Mouse (Mus musculus) splenic B cell, adult 2 months (primary cell): ENCODE data around the gene Cntnap5a.
"Not testable (repeated sequence)": the region's sequence is repeated elsewhere in the genome, so short reads cannot be mapped to it uniquely, and the experiment has no call there.

ENCODE experiments used
- DNase-seq: peaks from one replicate; pipeline ENCODE4 v3.0.0-alpha.2; 2011; ENCODE audit warnings: low read depth, low spot score
- H3K27me3 ChIP-seq: 2 replicates; pipeline ENCODE4 v1.6.1; 2012; ENCODE audit warnings: mild to moderate bottlenecking, low read length, moderate library complexity, mixed read lengths; ENCODE audit not compliant: control insufficient read depth, poor library complexity, insufficient read depth, severe bottlenecking
- H3K36me3 ChIP-seq: 2 replicates; pipeline ENCODE4 v1.6.1; 2012; ENCODE audit warnings: mild to moderate bottlenecking, low read length, moderate library complexity, mixed read lengths; ENCODE audit not compliant: control insufficient read depth, poor library complexity, insufficient read depth, severe bottlenecking

Gene Cntnap5a

DNA sequence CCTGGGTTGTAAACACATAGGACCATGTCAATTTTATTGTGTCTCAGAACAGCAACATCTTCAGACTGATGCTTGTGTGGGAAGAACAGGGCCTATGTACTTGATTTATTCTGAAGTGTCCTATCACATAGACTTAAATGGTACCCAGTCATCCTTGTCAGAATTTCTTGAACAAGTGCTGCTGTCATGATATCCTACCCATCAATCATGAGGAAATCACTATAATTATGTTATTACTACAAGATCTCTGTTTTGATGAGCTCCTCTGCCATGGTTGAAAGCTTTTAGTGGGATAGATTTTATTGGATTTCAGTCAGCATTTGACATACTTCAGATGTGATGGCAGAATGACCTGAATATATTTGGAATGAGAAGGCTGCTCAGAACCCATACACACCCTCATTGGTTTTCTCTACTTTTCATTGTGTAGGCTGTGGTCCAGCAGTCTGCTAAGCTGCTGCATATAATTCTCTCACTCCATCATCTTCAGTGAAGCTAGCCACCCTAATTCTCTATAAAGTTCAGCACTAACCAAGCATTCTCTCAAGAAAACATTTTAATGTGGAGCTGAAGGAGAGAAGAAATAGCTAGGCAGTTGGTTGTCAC lies 465.3 kb downstream of the Cntnap5a start:
- Histone ChIP-seq H3K27me3 (no peaks in the 10 kb centered on the region), H3K36me3 (no peaks in the 10 kb centered on the region)
- no peak for DNase-seq

DNA sequence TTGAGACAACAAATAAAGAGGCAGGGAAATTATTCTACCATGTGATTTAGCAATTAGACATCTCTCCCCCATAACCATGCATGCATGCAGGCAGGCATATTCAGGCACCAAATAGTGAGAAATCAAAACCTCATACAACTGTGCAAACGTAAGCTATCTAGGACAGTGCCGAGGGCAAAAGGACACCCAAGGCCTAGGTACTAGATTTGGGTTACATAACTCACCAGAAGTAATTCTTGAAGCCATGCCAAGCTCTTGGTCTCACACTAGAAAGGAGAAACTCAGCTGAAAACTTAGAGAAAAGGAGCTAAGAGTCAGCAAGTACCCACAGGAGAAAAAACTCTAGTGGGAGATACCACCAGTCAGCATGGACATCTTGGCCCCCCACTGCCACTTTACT lies 499.9 kb downstream of the Cntnap5a start:
- DNase-seq: no peak
- Histone ChIP-seq H3K36me3 (no peaks in the 10 kb centered on the region), H3K27me3 (0 out of 2 replicates have a peak, but pooled peaks cover 1% of the 10 kb centered on the region)

DNA sequence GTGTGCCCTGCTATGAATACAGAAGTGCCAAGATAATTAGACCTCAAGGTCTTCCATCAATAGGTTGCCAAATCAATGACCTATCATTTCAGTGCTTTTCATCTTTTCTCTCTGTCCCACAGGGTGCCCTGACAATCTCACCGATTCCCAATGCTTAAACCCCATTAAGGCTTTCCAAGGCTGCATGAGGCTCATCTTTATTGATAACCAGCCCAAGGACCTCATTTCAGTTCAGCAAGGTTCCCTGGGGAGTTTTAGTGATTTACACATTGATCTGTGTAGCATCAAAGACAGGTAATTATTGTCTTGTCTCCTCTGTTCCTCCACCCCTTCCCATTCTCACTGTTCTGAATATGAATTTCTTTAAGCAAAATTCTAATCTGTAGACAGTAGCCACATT lies 503.6 kb downstream of the Cntnap5a start:
- H3K27me3 ChIP-seq, DNase-seq, H3K36me3 ChIP-seq: not testable (repeated sequence)

DNA sequence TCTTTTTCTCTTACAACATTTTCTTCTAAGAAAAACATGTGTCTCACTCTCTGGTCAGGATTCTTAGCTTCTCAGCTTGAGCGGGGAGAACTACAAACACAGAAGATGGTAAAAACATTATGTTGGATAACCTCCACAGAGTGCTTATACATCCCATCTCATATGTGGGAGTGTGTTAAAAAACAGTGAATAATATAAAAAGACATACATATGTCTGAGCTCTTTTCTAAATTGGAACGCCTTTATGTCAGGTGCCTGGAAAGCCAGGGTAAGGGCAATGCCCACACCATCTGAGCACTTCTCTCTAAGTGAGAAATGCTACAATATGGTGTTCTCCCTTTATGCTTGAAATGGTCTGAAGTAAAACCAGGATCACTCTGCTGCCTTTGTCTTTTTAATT lies 507.7 kb downstream of the Cntnap5a start:
- Histone ChIP-seq H3K36me3 (no peaks in the 10 kb centered on the region), H3K27me3 (no peaks in the 10 kb centered on the region)

DNA sequence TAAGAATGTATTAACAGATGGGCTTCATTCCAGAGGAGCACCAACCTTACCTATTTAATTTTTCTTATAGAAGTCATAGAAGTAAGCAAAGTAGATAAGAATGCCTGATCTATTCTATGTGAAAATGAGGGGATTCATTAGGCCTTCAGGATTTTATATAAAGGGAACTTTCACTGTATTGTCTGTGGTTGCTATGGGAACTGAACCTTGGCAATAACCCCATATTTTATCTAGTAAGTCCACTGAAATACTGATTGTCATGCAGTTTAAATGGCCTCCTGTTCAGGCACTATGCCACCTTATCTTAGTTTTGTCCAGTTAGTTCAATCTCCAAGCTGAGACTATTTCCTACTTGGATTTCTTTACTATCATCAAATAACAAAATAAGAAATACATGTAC lies 532.3 kb downstream of the Cntnap5a start:
- no peaks in the 10 kb centered on the region for H3K36me3 ChIP-seq
- no peaks in the 10 kb centered on the region for H3K27me3 ChIP-seq
- DNase-seq: no peak

More for the DNA sequence above, 507.7 kb downstream of the Cntnap5a start:
- DNase-seq: no peak

DNA sequence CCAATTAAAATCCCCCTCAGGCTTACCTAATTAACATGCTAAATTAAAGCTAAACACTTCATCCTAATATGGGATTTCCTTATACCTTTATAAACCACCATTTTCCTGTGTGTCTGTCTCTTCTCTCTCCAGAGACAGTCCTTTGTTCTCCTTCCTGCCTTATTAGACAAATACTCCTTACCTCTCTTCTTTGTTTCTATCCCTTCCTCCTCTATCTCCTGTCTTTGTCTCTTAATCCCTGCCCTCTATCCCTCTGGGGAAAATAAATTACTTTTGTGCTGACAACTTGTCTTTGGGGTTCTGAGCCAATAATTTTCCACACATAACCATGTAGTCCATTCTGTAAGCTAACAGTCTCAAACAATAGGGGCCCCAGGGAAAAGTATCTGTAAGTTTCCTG lies 556.0 kb downstream of the Cntnap5a start:
- Histone ChIP-seq H3K27me3 (no peaks in the 10 kb centered on the region), H3K36me3 (no peaks in the 10 kb centered on the region)
- no peak for DNase-seq

DNA sequence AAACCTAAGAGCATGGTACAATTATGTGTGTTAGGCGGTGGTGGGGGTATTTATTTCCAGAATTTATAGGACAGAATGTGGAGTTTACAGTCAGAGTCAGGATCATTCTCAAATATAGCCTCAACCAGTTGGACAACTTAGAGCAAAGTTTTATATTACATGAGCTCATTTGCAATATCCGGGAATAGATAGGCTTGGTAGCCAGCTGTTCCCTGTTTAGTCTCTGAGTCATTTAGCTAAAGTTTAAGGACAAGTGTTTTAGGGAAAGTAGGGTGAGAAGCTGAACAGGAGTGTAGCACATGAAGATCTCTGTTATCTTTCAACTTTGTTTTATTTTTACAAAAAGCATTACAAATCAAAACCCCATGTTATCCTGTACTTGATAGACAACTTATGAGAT lies 559.3 kb downstream of the Cntnap5a start:
- H3K27me3 ChIP-seq: no peaks in the 10 kb centered on the region
- no peak for DNase-seq
- H3K36me3 ChIP-seq: no peaks in the 10 kb centered on the region

DNA sequence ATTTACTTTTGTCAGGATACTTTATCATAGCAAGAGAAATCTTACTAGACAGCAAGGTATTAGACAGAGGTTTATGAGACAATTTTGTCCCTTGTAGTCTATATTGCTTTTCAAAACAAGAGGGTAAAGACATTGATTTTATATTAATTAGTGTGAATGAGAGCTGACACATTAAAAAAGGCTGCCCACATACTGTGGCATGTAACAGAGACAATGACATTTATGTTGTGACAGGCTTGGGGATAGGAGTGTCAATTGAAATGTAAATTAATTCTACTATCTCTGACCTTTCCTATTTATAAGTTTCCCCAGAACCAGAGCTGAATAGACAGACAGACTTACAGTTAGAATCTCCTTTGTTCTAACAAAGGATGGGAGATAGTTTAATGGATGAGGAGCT lies 596.6 kb downstream of the Cntnap5a start:
- no peak for DNase-seq
- Histone ChIP-seq H3K27me3 (no peaks in the 10 kb centered on the region), H3K36me3 (no peaks in the 10 kb centered on the region)

DNA sequence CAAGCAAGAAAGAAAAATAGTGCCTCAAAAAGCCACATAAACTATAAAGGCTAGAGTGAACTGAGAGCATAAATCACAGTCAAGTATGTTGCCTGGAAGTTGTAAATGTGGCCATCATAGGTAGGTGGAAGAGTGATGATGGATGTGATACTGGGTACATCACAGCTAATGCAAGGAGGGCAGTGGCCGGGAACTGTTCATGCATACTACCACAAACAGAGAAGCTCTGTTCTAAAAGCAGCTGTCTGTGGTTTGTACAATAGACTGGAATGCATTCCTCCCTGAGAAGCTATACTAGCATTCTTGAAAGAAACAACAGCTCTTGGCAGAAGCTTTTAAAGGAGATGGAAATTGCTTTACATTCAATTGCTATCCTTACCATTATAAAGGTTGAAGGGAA lies 599.4 kb downstream of the Cntnap5a start:
- no peaks in the 10 kb centered on the region for H3K36me3 ChIP-seq
- no peak for DNase-seq
- no peaks in the 10 kb centered on the region for H3K27me3 ChIP-seq

DNA sequence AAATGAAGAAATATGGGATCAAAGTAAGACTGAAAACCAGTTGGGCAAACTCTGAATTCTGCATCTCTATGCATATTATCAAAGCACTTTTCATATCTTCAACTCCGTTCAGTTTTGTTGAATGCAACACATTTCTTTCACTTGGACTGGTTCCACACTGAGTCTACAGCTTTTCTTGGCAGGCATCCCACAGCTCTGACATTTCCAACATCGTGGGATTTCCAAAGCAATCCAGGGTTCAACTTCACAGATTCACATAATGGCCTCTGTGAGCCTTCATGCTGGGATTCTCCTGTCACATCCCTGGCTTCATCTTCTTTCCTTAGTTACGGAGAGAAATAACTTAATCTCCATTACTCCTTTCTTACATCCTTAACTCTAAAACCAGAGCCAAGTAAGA lies 622.0 kb downstream of the Cntnap5a start:
- no peaks in the 10 kb centered on the region for H3K27me3 ChIP-seq
- no peaks in the 10 kb centered on the region for H3K36me3 ChIP-seq
- no peak for DNase-seq

DNA sequence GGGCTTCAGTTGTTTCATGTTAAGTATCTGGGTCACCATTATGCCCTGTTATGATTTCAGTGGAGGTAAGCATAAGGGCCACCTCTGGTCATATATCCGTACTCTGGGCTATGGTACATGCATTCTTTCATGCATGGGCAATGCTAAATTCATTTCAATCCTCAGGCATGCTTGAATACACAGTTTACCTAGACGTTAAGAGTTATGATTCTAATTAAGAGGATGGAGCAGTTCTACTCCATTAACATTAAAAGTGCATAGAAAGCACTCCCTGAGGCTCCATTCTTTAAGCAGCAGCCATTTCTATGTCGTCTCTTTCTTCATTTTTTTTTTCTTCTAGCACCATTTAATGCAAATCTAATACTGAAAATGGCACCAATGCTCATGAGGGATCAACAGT lies 627.0 kb downstream of the Cntnap5a start:
- DNase-seq: no peak
- Histone ChIP-seq H3K36me3 (no peaks in the 10 kb centered on the region), H3K27me3 (no peaks in the 10 kb centered on the region)

DNA sequence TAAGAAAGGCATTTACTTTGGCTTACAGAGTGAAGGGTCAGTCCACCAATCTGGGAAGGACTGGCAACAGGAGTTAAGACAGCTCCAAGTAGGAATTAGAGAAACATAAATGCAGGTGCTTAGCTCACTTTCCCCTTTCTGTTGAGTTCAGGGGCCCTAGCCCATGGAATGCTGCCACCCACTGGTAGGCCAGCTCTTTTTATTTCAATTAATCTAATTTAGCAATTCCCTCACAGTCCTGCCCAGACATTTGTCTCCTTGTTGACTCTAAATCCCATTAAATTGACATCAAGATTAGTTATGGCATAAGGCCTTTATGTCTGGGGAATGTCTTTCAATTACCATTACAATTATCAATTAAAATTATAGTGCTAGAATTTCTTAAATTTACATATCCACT lies 628.7 kb downstream of the Cntnap5a start:
- Histone ChIP-seq H3K36me3 (no peaks in the 10 kb centered on the region), H3K27me3 (no peaks in the 10 kb centered on the region)
- no peak for DNase-seq

DNA sequence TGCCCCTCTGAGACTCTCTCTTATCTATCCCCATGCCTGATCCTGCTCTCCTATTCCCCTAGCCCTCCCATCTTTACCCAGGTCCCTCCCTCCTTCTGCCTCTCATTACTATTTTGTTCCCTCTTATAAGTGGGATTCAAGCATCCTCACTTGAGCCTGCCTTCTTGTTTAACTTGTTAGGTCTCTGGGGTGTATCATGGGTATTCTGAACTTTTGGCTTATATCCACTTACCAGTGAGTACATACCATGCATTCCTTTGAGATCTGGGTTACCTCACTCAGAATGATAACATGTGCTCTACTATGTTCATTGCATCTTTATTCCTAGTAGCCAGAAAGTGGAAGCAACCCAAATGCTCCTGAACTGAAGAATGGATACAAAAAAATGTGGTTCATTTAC lies 639.9 kb downstream of the Cntnap5a start:
- Histone ChIP-seq H3K27me3 (no peaks in the 10 kb centered on the region), H3K36me3 (no peaks in the 10 kb centered on the region)
- DNase-seq: no peak

DNA sequence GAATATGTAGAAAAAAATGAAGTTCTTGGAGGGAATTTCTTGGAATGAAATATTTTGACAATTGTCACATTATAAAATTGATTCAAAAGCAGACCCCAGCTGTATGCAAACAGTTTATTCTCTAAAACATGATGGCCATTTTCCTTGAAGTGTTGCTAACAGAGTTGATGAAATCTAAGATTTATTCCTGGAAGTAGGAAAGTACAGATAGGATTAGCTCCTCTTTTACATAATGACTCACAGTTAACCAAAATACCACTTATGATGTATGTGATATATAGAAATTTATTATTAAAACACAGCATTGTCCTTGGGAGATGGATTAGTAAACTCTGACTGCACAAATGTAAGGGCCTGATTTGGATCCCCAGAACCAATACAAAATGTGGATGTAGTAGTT lies 669.1 kb downstream of the Cntnap5a start:
- Histone ChIP-seq H3K36me3 (no peaks in the 10 kb centered on the region), H3K27me3 (no peaks in the 10 kb centered on the region)
- no peak for DNase-seq

DNA sequence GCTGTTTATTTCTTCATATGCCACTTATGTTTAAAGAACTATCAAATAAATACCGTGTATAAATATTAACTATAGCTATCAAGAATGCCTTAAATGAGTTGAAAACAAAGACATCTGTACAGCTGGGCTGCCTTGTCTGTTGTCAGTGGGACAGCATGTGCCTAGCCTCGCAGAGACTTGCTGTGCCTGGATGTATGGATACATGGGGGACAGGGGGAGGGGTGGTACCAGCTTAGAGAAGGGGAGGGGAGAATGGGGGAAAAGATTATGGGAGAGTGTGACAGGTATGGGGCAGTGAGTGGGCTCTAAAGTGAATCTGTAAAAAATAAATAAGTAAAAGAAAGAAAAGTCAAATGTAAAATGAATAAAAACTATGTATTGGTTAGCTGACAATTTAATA lies 681.0 kb downstream of the Cntnap5a start:
- Histone ChIP-seq H3K27me3 (no peaks in the 10 kb centered on the region), H3K36me3 (no peaks in the 10 kb centered on the region)
- DNase-seq: no peak

DNA sequence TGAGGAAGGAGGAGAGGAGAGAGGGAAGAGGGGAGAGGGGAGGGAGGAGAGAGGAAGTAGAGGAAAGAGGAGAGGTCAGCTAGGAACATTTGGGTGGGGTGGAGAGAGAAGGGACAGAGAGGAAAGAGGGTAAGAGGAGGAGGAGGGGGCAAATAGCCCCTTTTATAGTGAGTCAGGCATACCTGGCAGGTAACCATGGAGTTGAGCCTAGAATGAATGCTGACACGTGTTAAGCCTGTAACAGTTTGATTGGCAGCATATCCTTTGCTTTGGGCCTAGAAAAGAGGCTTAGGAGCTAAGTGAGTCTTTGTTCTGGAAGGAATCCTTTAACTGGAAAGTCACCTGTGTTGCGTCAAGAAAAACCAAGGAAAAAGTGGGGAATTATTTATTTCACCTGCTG lies 681.6 kb downstream of the Cntnap5a start:
- no peak for DNase-seq
- no peaks in the 10 kb centered on the region for H3K27me3 ChIP-seq
- no peaks in the 10 kb centered on the region for H3K36me3 ChIP-seq
